Mouse (Mus musculus) cerebellum, postnatal 25 days (tissue): ENCODE results near the gene Rif1.
"Not testable (repeated sequence)": the region's sequence is repeated elsewhere in the genome, so short reads cannot be mapped to it uniquely, and the experiment has no call there.

ENCODE experiments used
- DNase-seq, 2 experiments: peaks; one replicate each; pipeline ENCODE4 v3.0.0; 2021; ENCODE audit warnings: mixed read lengths in 2 of 2

Rif1 gene

GRCm38 (mm10) chr2:52072065-52072490, 554 bp upstream of the Rif1 start:
- peak in 1 of 2 experiments; percentile 22 for DNase-seq

- DNase-seq, result no peak
Measured at GRCm38 (mm10) chr2:52073141-52073904, 691 bp downstream of the Rif1 start.

- peak; percentile 23 to 29 for DNase-seq
Measured at GRCm38 (mm10) chr2:52078666-52079065, 6.0 kb downstream of the Rif1 start.

GRCm38 (mm10) chr2:52084013-52084412, 11.4 kb downstream of the Rif1 start:
- DNase-seq, result no peak

- peak; percentile 76 to 79 for DNase-seq
Measured at GRCm38 (mm10) chr2:52084571-52084970, 11.9 kb downstream of the Rif1 start.

GRCm38 (mm10) chr2:52114086-52114485, 41.5 kb downstream of the Rif1 start:
- no peak for DNase-seq

GRCm38 (mm10) chr2:52131370-52131769, 58.7 kb downstream of the Rif1 start:
- DNase-seq, result not testable (repeated sequence)

GRCm38 (mm10) chr2:52133351-52133750, 60.7 kb downstream of the Rif1 start:
- peak in 1 of 2 experiments; percentile 31 for DNase-seq

GRCm38 (mm10) chr2:52153064-52153463, 80.4 kb downstream of the Rif1 start:
- DNase-seq, result no peak

- DNase-seq, result no peak
Measured at GRCm38 (mm10) chr2:52169243-52170005, 96.8 kb downstream of the Rif1 start.
